Mouse (Mus musculus) kidney, adult 2 months (tissue): Measurements from ENCODE around the gene 9130230L23Rik.

ENCODE experiments used
- CTCF ChIP-seq: fragments of 200-500 bp; conservative IDR thresholded peaks from 2 replicates; pipeline ENCODE4 v1.5.1; 2011; ENCODE audit warnings: low read depth, mild to moderate bottlenecking, control low read depth, low read length, moderate library complexity, mixed read lengths; ENCODE audit not compliant: insufficient read depth, insufficient read length
- POLR2A ChIP-seq: fragments of 200-500 bp; IDR thresholded peaks from one replicate; pipeline ENCODE4 v1.6.1; 2011; ENCODE audit warnings: low read depth, low read length, control low read depth

GRCm38 (mm10) chr5:65937011-65937726 is 66.9 kb downstream of the 9130230L23Rik start:
- TF ChIP-seq CTCF (no peak), POLR2A (no peak)
